Mouse (Mus musculus): ENCODE measurements around the gene Kdm6a. TPM values are rescaled to one million over a fixed set of nuclear protein-coding genes. Genes with fewer than 3 reads are reported as not detected.

Kdm6a gene
- 24.2 and 26.5 TPM in 2 replicates for polyA plus RNA-seq (2015; fragmentation: Nextera tagmentation; extraction: Ambion mirVana)

DNA sequence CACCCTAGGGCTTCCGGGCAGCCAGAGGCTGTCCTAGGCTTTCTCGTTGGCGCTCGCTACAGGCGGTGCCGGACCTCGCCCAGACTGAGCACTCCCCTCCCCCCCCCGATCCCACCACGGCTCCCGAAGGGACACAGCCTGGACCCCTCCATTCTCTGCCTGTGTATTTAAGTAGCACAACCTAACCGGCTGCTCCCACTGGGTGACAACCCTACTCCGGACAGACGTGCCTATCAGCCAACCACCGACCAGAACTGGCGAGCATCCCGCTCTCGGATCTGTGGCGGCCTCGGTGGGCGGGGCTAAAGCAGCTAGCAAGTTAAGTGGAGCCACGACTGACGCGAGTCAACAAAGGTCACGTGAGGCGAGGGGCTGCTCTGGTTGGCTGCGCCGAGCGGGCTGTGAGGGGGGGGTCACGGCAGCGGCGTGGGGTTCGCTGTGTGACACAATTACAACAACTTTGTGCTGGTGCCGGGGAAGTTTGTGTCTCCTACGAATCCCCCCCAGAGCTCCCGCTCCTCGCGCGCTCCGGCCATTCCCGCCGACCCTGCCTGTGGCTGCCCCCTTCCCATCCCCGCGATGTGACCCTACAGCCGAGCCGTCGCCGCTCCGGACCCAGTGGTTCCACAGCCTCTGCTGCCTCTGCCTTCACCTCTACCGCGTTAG is at the start of gene Kdm6a:
TSS of gene Kdm6a (plus strand) at position 384 of the 666 bp plus-strand sequence.
- Histone ChIP-seq H3K4me2 (peak within 1 kb of the TSS; percentile 63), H3K36me3 (no peaks in the 10 kb centered on the region), H3K27me3 (no peaks in the 10 kb centered on the region), H3K4me3 (peak within 1 kb of the TSS; percentile 73), H3K4me1 (no peaks in the 10 kb centered on the region), H3K27ac (peak within 1 kb of the TSS; percentile 98), H3K9me3 (no peaks in the 10 kb centered on the region), H3K9ac (peak within 1 kb of the TSS; percentile 96)
- ATAC-seq (ENCODE audit: insufficient number of reproducible peaks, insufficient read depth, low FRiP score, low TSS enrichment, low read depth): peak; percentile 100
- under 1% methylated on average over 50 of the region's 50 CpGs for WGBS

DNA sequence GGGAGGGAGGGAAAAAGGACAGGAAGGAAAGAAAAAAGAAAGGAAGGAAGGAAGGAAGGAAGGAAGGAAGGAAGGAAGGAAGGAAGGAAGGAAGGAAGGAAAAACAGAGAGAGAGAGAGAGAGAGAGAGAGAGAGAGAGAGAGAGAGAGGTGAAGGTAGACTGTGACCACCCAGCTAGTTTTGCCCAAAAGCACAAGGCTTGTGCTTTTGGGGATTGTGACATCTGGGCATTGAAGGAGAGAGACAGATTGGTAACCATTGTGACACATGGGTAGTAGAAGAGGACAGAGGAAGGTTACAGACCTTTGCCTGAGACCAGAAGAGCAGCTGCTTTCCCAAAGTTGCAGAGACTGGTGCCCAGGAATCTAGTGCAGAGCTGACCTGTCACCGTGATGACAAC is 16.8 kb upstream of the Kdm6a start, which contains the start of gene Dusp21:
TSS of gene Dusp21 (plus strand) at position 301 of the 400 bp plus-strand sequence.
- Histone ChIP-seq H3K27ac (no peak within 1 kb of the TSS), H3K9me3 (no peaks in the 10 kb centered on the region), H3K9ac (no peak within 1 kb of the TSS), H3K4me2 (no peak within 1 kb of the TSS), H3K4me3 (no peak within 1 kb of the TSS), H3K4me1 (no peaks in the 10 kb centered on the region), H3K27me3 (no peaks in the 10 kb centered on the region), H3K36me3 (no peaks in the 10 kb centered on the region)
- WGBS: 88% methylated on average over 1 of the region's 1 CpGs
- ATAC-seq (ENCODE audit: insufficient number of reproducible peaks, insufficient read depth, low FRiP score, low TSS enrichment, low read depth): no peak

DNA sequence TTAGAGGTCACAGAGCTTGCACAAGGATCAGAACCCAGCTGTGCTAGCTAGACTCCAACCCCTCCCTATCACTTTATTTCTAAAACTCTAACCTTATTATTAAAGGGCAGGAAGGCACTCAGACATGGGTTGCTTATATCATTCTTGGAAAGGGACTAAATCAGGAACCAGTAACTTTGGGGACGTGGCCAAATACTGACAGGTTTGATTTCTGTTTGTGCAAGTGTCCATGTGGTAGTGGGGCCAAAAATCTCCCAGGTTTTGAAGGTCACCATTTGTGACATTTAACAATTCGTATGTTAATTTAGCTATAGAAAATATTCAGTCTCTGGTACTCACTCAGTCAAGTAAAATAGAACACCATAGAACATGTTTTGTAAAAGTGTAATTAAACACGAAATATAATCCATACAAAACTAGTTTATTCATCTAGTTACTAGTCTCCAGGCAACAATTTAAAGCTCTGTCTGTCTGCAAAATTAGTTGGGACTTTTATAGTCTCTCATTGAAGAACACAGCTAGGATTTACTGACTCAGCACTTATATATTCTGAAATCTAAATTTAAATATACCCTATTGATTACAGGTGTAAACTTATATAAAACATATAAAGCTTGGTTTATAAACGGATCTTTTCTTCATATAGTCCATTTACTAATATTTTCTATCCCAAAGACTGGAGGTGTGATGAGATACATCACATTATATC is 1.5 kb upstream of the Kdm6a start:
- Histone ChIP-seq H3K4me3 (no peak overlapping the region), H3K9ac (no peak overlapping the region), H3K4me1 (no peaks in the 10 kb centered on the region), H3K27ac (no peak overlapping the region), H3K4me2 (peak overlapping the region; percentile 63), H3K9me3 (no peaks in the 10 kb centered on the region), H3K36me3 (no peaks in the 10 kb centered on the region), H3K27me3 (no peaks in the 10 kb centered on the region)
- no peak for ATAC-seq (ENCODE audit: insufficient number of reproducible peaks, insufficient read depth, low FRiP score, low TSS enrichment, low read depth)
- 64% methylated on average over 4 of the region's 4 CpGs for WGBS

GRCm38 (mm10) chrX:18161796-18162191 is 581 bp upstream of the Kdm6a start:
- peak overlapping the region; percentile 73 for H3K4me3 ChIP-seq
- H3K27me3 ChIP-seq: no peaks in the 10 kb centered on the region
- no peaks in the 10 kb centered on the region for H3K4me1 ChIP-seq
- WGBS: 0% methylated on average over 28 of the region's 28 CpGs
- no peaks in the 10 kb centered on the region for H3K9me3 ChIP-seq
- peak overlapping the region; percentile 89 for H3K27ac ChIP-seq
- peak; percentile 49 for ATAC-seq (ENCODE audit: insufficient number of reproducible peaks, insufficient read depth, low FRiP score, low TSS enrichment, low read depth)
- no peaks in the 10 kb centered on the region for H3K36me3 ChIP-seq
- H3K4me2 ChIP-seq: peak overlapping the region; percentile 63
- H3K9ac ChIP-seq: peak overlapping the region; percentile 82

- Histone ChIP-seq H3K36me3 (no peaks in the 10 kb centered on the region), H3K4me3 (peak overlapping the region; percentile 73), H3K9ac (peak overlapping the region; percentile 96), H3K4me2 (peak overlapping the region; percentile 59), H3K27ac (peak overlapping the region; percentile 98), H3K27me3 (no peaks in the 10 kb centered on the region), H3K4me1 (no peaks in the 10 kb centered on the region), H3K9me3 (no peaks in the 10 kb centered on the region)
- WGBS: under 1% methylated on average over 71 of the region's 95 CpGs
- peak; percentile 38 for ATAC-seq (ENCODE audit: insufficient number of reproducible peaks, insufficient read depth, low FRiP score, low TSS enrichment, low read depth)
Observed at GRCm38 (mm10) chrX:18162861-18163731, 721 bp downstream of the Kdm6a start.

GRCm38 (mm10) chrX:18163917-18164624 is 1.7 kb downstream of the Kdm6a start:
- H3K9me3 ChIP-seq: no peaks in the 10 kb centered on the region
- H3K4me3 ChIP-seq: peak overlapping the region; percentile 73
- 3% methylated on average over 10 of the region's 10 CpGs for WGBS
- peak overlapping the region; percentile 96 for H3K9ac ChIP-seq
- H3K27me3 ChIP-seq: no peaks in the 10 kb centered on the region
- peak overlapping the region; percentile 98; the same call in 1 of the 2 replicates for H3K27ac ChIP-seq
- no peaks in the 10 kb centered on the region for H3K36me3 ChIP-seq
- no peaks in the 10 kb centered on the region for H3K4me1 ChIP-seq
- H3K4me2 ChIP-seq: peak overlapping the region; percentile 59
- no peak for ATAC-seq (ENCODE audit: insufficient number of reproducible peaks, insufficient read depth, low FRiP score, low TSS enrichment, low read depth)

DNA sequence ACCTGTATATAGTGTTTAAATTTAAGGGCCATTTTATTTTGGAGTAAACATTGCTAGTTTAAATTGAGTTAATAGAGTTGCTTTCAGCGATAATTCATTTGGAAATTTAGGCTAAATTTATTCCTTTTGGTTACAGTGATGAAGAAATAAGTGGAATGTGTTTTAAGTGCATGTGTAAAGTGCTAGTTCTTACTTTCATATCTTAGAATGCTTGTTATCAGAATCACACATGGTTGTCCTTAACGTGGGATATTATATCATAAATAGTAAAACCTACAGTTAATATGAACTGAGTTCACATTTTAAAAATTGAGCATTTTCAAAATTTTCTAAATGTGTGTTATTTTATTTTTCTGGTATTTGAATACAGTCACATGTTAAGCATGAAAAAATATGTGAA is 2.7 kb downstream of the Kdm6a start:
- WGBS: 74% methylated on average over 2 of the region's 2 CpGs
- Histone ChIP-seq H3K9ac (no peak overlapping the region), H3K27ac (no peak overlapping the region), H3K9me3 (no peaks in the 10 kb centered on the region), H3K4me3 (no peak overlapping the region), H3K4me2 (peak overlapping the region; percentile 59), H3K36me3 (no peaks in the 10 kb centered on the region), H3K27me3 (no peaks in the 10 kb centered on the region), H3K4me1 (no peaks in the 10 kb centered on the region)
- no peak for ATAC-seq (ENCODE audit: insufficient number of reproducible peaks, insufficient read depth, low FRiP score, low TSS enrichment, low read depth)

DNA sequence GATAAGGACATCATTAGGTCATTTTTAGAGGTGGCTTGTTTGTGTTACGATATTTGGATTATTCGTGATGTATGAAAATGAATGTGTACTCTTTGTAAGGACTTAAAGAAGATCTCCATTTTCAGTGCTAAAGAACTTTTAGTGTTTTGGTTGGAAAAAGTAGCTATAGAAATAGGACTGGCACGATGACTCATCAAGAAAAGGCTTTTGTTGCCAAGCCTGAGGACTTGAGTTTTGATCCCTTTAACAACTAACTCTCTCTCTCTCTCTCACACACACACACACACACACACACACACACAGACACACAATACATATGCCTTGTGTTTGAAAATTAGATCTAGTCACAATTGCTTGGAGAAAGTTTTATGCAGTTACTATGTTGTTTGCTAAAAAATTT is 4.6 kb downstream of the Kdm6a start:
- no peaks in the 10 kb centered on the region for H3K9me3 ChIP-seq
- no peak overlapping the region for H3K4me3 ChIP-seq
- H3K9ac ChIP-seq: no peak overlapping the region
- 84% methylated on average over 3 of the region's 3 CpGs for WGBS
- no peak overlapping the region for H3K27ac ChIP-seq
- H3K4me2 ChIP-seq: no peak overlapping the region
- no peaks in the 10 kb centered on the region for H3K27me3 ChIP-seq
- no peaks in the 10 kb centered on the region for H3K36me3 ChIP-seq
- no peaks in the 10 kb centered on the region for H3K4me1 ChIP-seq
- no peak for ATAC-seq (ENCODE audit: insufficient number of reproducible peaks, insufficient read depth, low FRiP score, low TSS enrichment, low read depth)

GRCm38 (mm10) chrX:18168940-18169339 is 6.6 kb downstream of the Kdm6a start:
- H3K4me2 ChIP-seq: no peak overlapping the region
- H3K27me3 ChIP-seq: no peaks in the 10 kb centered on the region
- ATAC-seq (ENCODE audit: insufficient number of reproducible peaks, insufficient read depth, low FRiP score, low TSS enrichment, low read depth): no peak
- H3K27ac ChIP-seq: no peak overlapping the region
- H3K9ac ChIP-seq: no peak overlapping the region
- no peaks in the 10 kb centered on the region for H3K4me1 ChIP-seq
- 93% methylated on average over 1 of the region's 1 CpGs for WGBS
- no peak overlapping the region for H3K4me3 ChIP-seq
- no peaks in the 10 kb centered on the region for H3K36me3 ChIP-seq
- H3K9me3 ChIP-seq: no peaks in the 10 kb centered on the region

DNA sequence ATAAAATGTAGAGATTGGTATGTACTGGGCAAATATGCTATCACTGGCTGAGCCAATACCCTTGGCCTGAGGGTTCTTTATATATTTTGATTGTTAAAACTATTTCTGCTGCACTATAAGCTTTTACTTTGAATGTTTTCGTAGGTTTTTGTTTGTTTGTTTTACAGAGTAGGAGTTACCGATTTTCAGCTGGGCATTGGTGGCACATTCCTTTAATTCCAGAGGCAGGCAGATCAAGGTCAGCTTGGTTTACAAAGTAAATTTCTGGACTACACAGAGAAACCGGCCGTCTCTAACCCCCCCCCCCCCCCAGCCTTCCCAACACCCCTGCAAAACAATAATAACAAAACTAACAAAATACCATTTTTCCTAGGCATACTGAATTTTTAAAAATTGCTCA is 12.5 kb downstream of the Kdm6a start:
- Histone ChIP-seq H3K9me3 (no peaks in the 10 kb centered on the region), H3K27me3 (no peaks in the 10 kb centered on the region), H3K4me2 (no peak overlapping the region), H3K36me3 (no peaks in the 10 kb centered on the region), H3K9ac (no peak overlapping the region), H3K27ac (no peak overlapping the region), H3K4me1 (no peaks in the 10 kb centered on the region; the same call in 1 of the 2 replicates), H3K4me3 (no peak overlapping the region)
- WGBS: 51% methylated on average over 4 of the region's 4 CpGs
- no peak for ATAC-seq (ENCODE audit: insufficient number of reproducible peaks, insufficient read depth, low FRiP score, low TSS enrichment, low read depth)

- no peaks in the 10 kb centered on the region for H3K9me3 ChIP-seq
- ATAC-seq (ENCODE audit: insufficient number of reproducible peaks, insufficient read depth, low FRiP score, low TSS enrichment, low read depth): no peak
Observed at GRCm38 (mm10) chrX:18177803-18178202, 15.4 kb downstream of the Kdm6a start.

More at GRCm38 (mm10) chrX:18177803-18178202, 15.4 kb downstream of the Kdm6a start:
- 82% methylated on average over 4 of the region's 4 CpGs for WGBS
- H3K9ac ChIP-seq: no peak overlapping the region
- no peaks in the 10 kb centered on the region for H3K36me3 ChIP-seq
- H3K4me2 ChIP-seq: no peak overlapping the region
- no peak overlapping the region for H3K4me3 ChIP-seq
- no peak overlapping the region for H3K27ac ChIP-seq
- no peaks in the 10 kb centered on the region; the same call in 1 of the 2 replicates for H3K4me1 ChIP-seq
- no peaks in the 10 kb centered on the region for H3K27me3 ChIP-seq

Data from embryonic facial prominence, embryonic 13.5 days (tissue).